Mouse (Mus musculus) heart, embryonic 11.5 days (tissue): ENCODE measurements around the gene Ccdc116. TPM values are rescaled to one million over a fixed set of nuclear protein-coding genes. Genes with fewer than 3 reads are reported as not detected.

Experiments
- ATAC-seq: fragments of 200-750 bp; cut with Nextera tagmentation; replicated peaks from 2 replicates; pipeline ENCODE4 v1.8.0; 2017; ENCODE audit warnings: moderate library complexity; ENCODE audit not compliant: insufficient number of reproducible peaks, low FRiP score, low TSS enrichment
- H3K27ac ChIP-seq: fragments of 300-500 bp; sonication (generic); 2 replicates; pipeline ENCODE4 v1.5.1; 2014; ENCODE audit warnings: mild to moderate bottlenecking, low read depth, low read length
- H3K27me3 ChIP-seq: fragments of 300-500 bp; sonication (generic); 2 replicates; pipeline ENCODE4 v1.6.1; 2014; ENCODE audit warnings: mild to moderate bottlenecking, low read length, mixed read lengths; ENCODE audit not compliant: control insufficient read depth, insufficient read depth
- H3K36me3 ChIP-seq: fragments of 300-500 bp; sonication (generic); 2 replicates; pipeline ENCODE4 v1.6.1; 2014; ENCODE audit warnings: mild to moderate bottlenecking, low read length, moderate library complexity, mixed read lengths; ENCODE audit not compliant: control insufficient read depth, insufficient read depth
- H3K4me1 ChIP-seq: fragments of 300-500 bp; sonication (generic); 2 replicates; pipeline ENCODE4 v1.6.1; 2014; ENCODE audit warnings: low read length; ENCODE audit not compliant: control insufficient read depth, insufficient read depth
- H3K4me2 ChIP-seq: fragments of 300-500 bp; sonication (generic); 2 replicates; pipeline ENCODE4 v1.6.1; 2014; ENCODE audit warnings: mild to moderate bottlenecking, moderate library complexity
- H3K4me3 ChIP-seq: fragments of 300-500 bp; sonication (generic); 2 replicates; pipeline ENCODE4 v1.5.1; 2014; ENCODE audit warnings: low read depth, low read length
- H3K9ac ChIP-seq: fragments of 300-500 bp; sonication (generic); 2 replicates; pipeline ENCODE4 v1.6.1; 2014; ENCODE audit warnings: mild to moderate bottlenecking, low read depth, low read length, moderate library complexity
- H3K9me3 ChIP-seq: fragments of 300-500 bp; sonication (generic); replicated peaks from 2 replicates; pipeline ENCODE4 v1.6.1; 2016; ENCODE audit warnings: low read length; ENCODE audit not compliant: control insufficient read depth
- WGBS: fragments of 180-500 bp; shearing (Covaris S2); extraction: QIAGEN DNeasy Blood & Tissue Kit; methylation state at CpG from one replicate; pipeline ENCODE4 v1.1.7; 2014; ENCODE audit not compliant: insufficient replicate concordance; 5-methylcytosine and 5-hydroxymethylcytosine counted together
- polyA plus RNA-seq: library from polyadenylated mRNA; unstranded; fragments of >200 nt; fragmentation: Nextera tagmentation; extraction: Ambion mirVana; gene quantifications from 2 replicates; pipeline ENCODE4 v1.2.1, GENCODE M21; 2014

Gene Ccdc116
- polyA plus RNA-seq, 1 experiment from 2014 or later = not detected

- 6% methylated on average over 22 of the region's 22 CpGs for WGBS
- Histone ChIP-seq H3K4me3 (peak overlapping the region; percentile 63), H3K9ac (peak overlapping the region; percentile 83), H3K4me2 (peak overlapping the region; percentile 82), H3K27ac (peak overlapping the region; percentile 43), H3K36me3 (peaks cover 3% of the 10 kb centered on the region), H3K4me1 (peaks cover 9% of the 10 kb centered on the region), H3K27me3 (no peaks in the 10 kb centered on the region), H3K9me3 (no peaks in the 10 kb centered on the region)
- ATAC-seq = peak; percentile 66
These were observed 22.7 kb downstream of the Ccdc116 start for GRCm38 (mm10) chr16:17124119-17124870.

DNA sequence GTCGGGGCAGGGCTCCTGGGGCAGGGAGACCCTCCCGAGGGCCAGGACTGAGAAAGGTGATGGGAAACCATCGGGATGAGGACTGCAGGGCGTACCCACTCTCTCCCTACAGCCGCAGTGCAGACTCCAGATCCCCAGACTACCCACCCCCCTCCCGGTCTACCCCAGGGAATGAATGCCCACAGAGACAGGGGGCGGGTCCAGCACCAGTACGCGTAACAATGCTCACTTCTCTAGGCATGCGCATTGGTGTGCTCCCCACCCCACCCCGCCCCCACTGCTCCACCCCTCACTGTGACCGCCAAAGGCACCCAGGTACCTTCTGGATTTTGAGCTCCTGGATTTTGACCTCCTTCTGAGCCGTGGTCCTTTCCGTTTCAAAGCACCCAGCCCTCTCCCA, 25.5 kb downstream of the Ccdc116 start:
- Histone ChIP-seq H3K4me1 (peaks cover 9% of the 10 kb centered on the region), H3K27me3 (no peaks in the 10 kb centered on the region), H3K4me2 (no peak overlapping the region), H3K27ac (no peak overlapping the region), H3K36me3 (peaks cover 8% of the 10 kb centered on the region), H3K4me3 (no peak overlapping the region), H3K9me3 (no peaks in the 10 kb centered on the region), H3K9ac (no peak overlapping the region)
- WGBS = 71% methylated on average over 14 of the region's 14 CpGs
- ATAC-seq = no peak

GRCm38 (mm10) chr16:17117309-17117799, 29.7 kb downstream of the Ccdc116 start:
- H3K27ac ChIP-seq = peak overlapping the region; percentile 64
- ATAC-seq = peak; percentile 39; the same call in 1 of the 2 replicates
- peaks cover 15% of the 10 kb centered on the region for H3K36me3 ChIP-seq
- H3K9me3 ChIP-seq = no peaks in the 10 kb centered on the region
- no peak overlapping the region for H3K4me3 ChIP-seq
- WGBS = 71% methylated on average over 5 of the region's 5 CpGs
- H3K4me1 ChIP-seq = no peaks in the 10 kb centered on the region
- H3K4me2 ChIP-seq = no peak overlapping the region
- no peaks in the 10 kb centered on the region for H3K27me3 ChIP-seq
- no peak overlapping the region for H3K9ac ChIP-seq

GRCm38 (mm10) chr16:17110771-17111743, 36.0 kb downstream of the Ccdc116 start, which contains the start of gene Ppil2:
Gene Ppil2, minus strand, starts transcription at chr16:17111257.
- H3K9ac ChIP-seq = peak within 1 kb of the TSS; percentile 85
- peak within 1 kb of the TSS; percentile 93 for H3K4me3 ChIP-seq
- peaks cover 19% of the 10 kb centered on the region for H3K36me3 ChIP-seq

GRCm38 (mm10) chr16:17104600-17104999, 42.4 kb downstream of the Ccdc116 start:
- Histone ChIP-seq H3K4me2 (no peak overlapping the region), H3K4me3 (no peak overlapping the region), H3K9ac (no peak overlapping the region), H3K9me3 (no peaks in the 10 kb centered on the region), H3K4me1 (peaks cover 1% of the 10 kb centered on the region; the same call in 1 of the 2 replicates), H3K27ac (no peak overlapping the region), H3K36me3 (peaks cover 29% of the 10 kb centered on the region), H3K27me3 (no peaks in the 10 kb centered on the region)
- ATAC-seq = no peak
- 91% methylated on average over 4 of the region's 4 CpGs for WGBS

More at GRCm38 (mm10) chr16:17110771-17111743, 36.0 kb downstream of the Ccdc116 start, which contains the start of gene Ppil2:
- H3K27me3 ChIP-seq = no peaks in the 10 kb centered on the region
- H3K4me2 ChIP-seq = peak within 1 kb of the TSS; percentile 78
- ATAC-seq = peak; percentile 76
- 9% methylated on average over 38 of the region's 38 CpGs for WGBS
- H3K4me1 ChIP-seq = peaks cover 9% of the 10 kb centered on the region; the same call in 1 of the 2 replicates
- H3K27ac ChIP-seq = peak within 1 kb of the TSS; percentile 50; the same call in 1 of the 2 replicates
- H3K9me3 ChIP-seq = no peaks in the 10 kb centered on the region

- Histone ChIP-seq H3K9me3 (no peaks in the 10 kb centered on the region), H3K9ac (no peak overlapping the region), H3K4me2 (no peak overlapping the region), H3K4me1 (no peaks in the 10 kb centered on the region), H3K4me3 (no peak overlapping the region), H3K36me3 (peaks cover 31% of the 10 kb centered on the region), H3K27ac (no peak overlapping the region), H3K27me3 (no peaks in the 10 kb centered on the region)
- no peak for ATAC-seq
- WGBS = 74% methylated on average over 7 of the region's 7 CpGs
These were observed 44.3 kb downstream of the Ccdc116 start for GRCm38 (mm10) chr16:17102630-17103220.

DNA sequence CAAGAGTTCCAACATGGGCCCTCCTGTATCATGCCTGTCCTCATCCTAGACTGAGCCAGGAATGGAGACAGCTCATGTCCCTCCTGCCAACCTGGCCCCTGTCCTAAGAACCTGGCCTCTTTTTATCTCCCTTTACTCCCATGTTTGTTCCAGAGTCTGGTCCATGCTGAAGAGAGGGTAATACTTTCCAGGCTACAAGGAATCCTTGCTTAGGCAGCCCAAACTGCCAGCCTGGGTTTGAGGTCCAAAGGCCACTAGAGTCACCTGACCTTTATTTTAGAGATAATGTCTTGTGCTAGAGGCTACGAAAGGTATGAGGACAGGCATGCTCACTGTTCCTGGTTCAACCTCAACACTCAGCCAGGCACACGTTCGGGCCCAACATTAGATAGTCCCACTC, 50.1 kb downstream of the Ccdc116 start:
- H3K4me1 ChIP-seq = no peaks in the 10 kb centered on the region
- H3K27me3 ChIP-seq = no peaks in the 10 kb centered on the region
- H3K4me2 ChIP-seq = no peak overlapping the region
- H3K9me3 ChIP-seq = no peaks in the 10 kb centered on the region
- no peak for ATAC-seq
- peaks cover 55% of the 10 kb centered on the region for H3K36me3 ChIP-seq
- H3K9ac ChIP-seq = no peak overlapping the region
- 92% methylated on average over 3 of the region's 3 CpGs for WGBS
- no peak overlapping the region for H3K27ac ChIP-seq
- no peak overlapping the region for H3K4me3 ChIP-seq
